Mouse (Mus musculus) CH12.LX (cell line): Measurements from ENCODE around the gene Adal. TPM values are rescaled to one million over a fixed set of nuclear protein-coding genes. Genes with fewer than 3 reads are reported as not detected.
A peak's percentile ranks its signal among the peaks of the same experiment; 100 is the strongest.

ENCODE experiments used
- DNase-seq: peaks from one replicate; pipeline ENCODE4 v3.0.0-alpha.2; 2013; ENCODE audit errors: extremely low read depth
- H3K27ac ChIP-seq: 2 replicates; pipeline ENCODE4 v1.5.1; 2012; ENCODE audit warnings: low read depth, mild to moderate bottlenecking, control low read depth, moderate library complexity; ENCODE audit not compliant: insufficient read depth
- H3K27me3 ChIP-seq: replicated peaks from 2 replicates; pipeline ENCODE3; 2012; ENCODE audit warnings: inconsistent platforms
- H3K36me3 ChIP-seq, 2 experiments: replicated peaks in 1 of 2; 2 replicates each; pipeline versions ENCODE3 to v1.6.1; 2012; ENCODE audit warnings: inconsistent platforms in 1 of 2, low read length in 1 of 2, mild to moderate bottlenecking in 1 of 2, mixed read lengths in 1 of 2, moderate library complexity in 1 of 2; ENCODE audit not compliant: control insufficient read depth in 1 of 2, insufficient read depth in 1 of 2
- H3K4me1 ChIP-seq, 2 experiments: 2 replicates each; pipeline ENCODE4 v1.6.1; 2012; ENCODE audit warnings: inconsistent platforms in 1 of 2, moderate library complexity in 1 of 2; ENCODE audit not compliant: insufficient read depth in 2 of 2, control insufficient read depth in 1 of 2
- H3K4me2 ChIP-seq: 2 replicates; pipeline ENCODE4 v1.6.1; 2012; ENCODE audit warnings: low read depth, mild to moderate bottlenecking, control low read depth; ENCODE audit not compliant: poor library complexity, insufficient read depth, severe bottlenecking
- H3K4me3 ChIP-seq, 3 experiments: fragments of 150-350 bp in 1 of 3; sonication (generic) in 1 of 3; replicated peaks in 1 of 3; 2 replicates each; pipeline versions ENCODE3 to v1.5.1; 2011 to 2012; ENCODE audit warnings: low read depth in 2 of 3, low read length in 2 of 3, mild to moderate bottlenecking in 2 of 3, moderate library complexity in 2 of 3, control low read depth in 1 of 3, improper control_type of control experiment in 1 of 3, inconsistent platforms in 1 of 3, mixed read lengths in 1 of 3; ENCODE audit not compliant: poor library complexity in 1 of 3
- H3K79me2 ChIP-seq: replicated peaks from 2 replicates; pipeline ENCODE4 v1.6.1; 2012; ENCODE audit warnings: mild to moderate bottlenecking, moderate library complexity; ENCODE audit not compliant: control insufficient read depth, poor library complexity, insufficient read depth, severe bottlenecking; ENCODE audit errors: extremely low read depth
- H3K9ac ChIP-seq: 2 replicates; pipeline ENCODE4 v1.6.1; 2012; ENCODE audit warnings: low read depth, mild to moderate bottlenecking, control low read depth, moderate library complexity; ENCODE audit not compliant: insufficient read depth
- H3K9me3 ChIP-seq: replicated peaks from 2 replicates; pipeline ENCODE3; 2012; ENCODE audit warnings: low read length, inconsistent platforms, mixed read lengths
- CTCF ChIP-seq, 2 experiments: IDR thresholded peaks in 1 of 2; conservative IDR thresholded peaks in 1 of 2; 2 replicates each; pipeline ENCODE4 v1.5.1; 2011 to 2012; ENCODE audit warnings: low read depth in 2 of 2, low read length in 2 of 2, improper control_type of control experiment in 1 of 2, inconsistent platforms in 1 of 2, mild to moderate bottlenecking in 1 of 2, moderate library complexity in 1 of 2
- E2F4 ChIP-seq: IDR thresholded peaks from 2 replicates; pipeline ENCODE4 v1.6.1; 2011; ENCODE audit warnings: low read depth, low read length, improper control_type of control experiment; ENCODE audit not compliant: insufficient replicate concordance
- ETS1 ChIP-seq: conservative IDR thresholded peaks from 2 replicates; pipeline ENCODE4 v1.6.1; 2012; ENCODE audit warnings: low read depth, mild to moderate bottlenecking, inconsistent platforms, low read length, improper control_type of control experiment, moderate library complexity
- HCFC1 ChIP-seq: IDR thresholded peaks from 2 replicates; pipeline ENCODE4 v1.6.1; 2012; ENCODE audit warnings: low read depth, mild to moderate bottlenecking, inconsistent platforms, low read length, improper control_type of control experiment
- KAT2A ChIP-seq: IDR thresholded peaks from 2 replicates; pipeline ENCODE4 v1.6.1; 2012; ENCODE audit warnings: low read length, improper control_type of control experiment, inconsistent platforms; ENCODE audit not compliant: insufficient replicate concordance
- MAFK ChIP-seq: IDR thresholded peaks from 2 replicates; pipeline ENCODE4 v1.6.1; 2011; ENCODE audit warnings: low read length, improper control_type of control experiment; ENCODE audit not compliant: insufficient replicate concordance
- MAX ChIP-seq: IDR thresholded peaks from 2 replicates; pipeline ENCODE4 v1.6.1; 2011; ENCODE audit warnings: low read length, improper control_type of control experiment
- MAZ ChIP-seq: IDR thresholded peaks from 2 replicates; pipeline ENCODE4 v1.6.1; 2012; ENCODE audit warnings: low read depth, mild to moderate bottlenecking, inconsistent platforms, low read length, improper control_type of control experiment, moderate library complexity
- NELFE ChIP-seq: IDR thresholded peaks from 2 replicates; pipeline ENCODE4 v1.6.1; 2011; ENCODE audit warnings: low read depth, low read length, improper control_type of control experiment
- PAX5 ChIP-seq: IDR thresholded peaks from 2 replicates; pipeline ENCODE4 v1.6.1; 2012; ENCODE audit warnings: low read length, inconsistent platforms, mixed read lengths
- POLR2AphosphoS2 ChIP-seq: IDR thresholded peaks from 2 replicates; pipeline ENCODE4 v1.6.1; 2011; ENCODE audit warnings: low read depth, low read length, improper control_type of control experiment
- RAD21 ChIP-seq: IDR thresholded peaks from 2 replicates; pipeline ENCODE4 v1.6.1; 2011; ENCODE audit warnings: low read depth, mild to moderate bottlenecking, low read length, improper control_type of control experiment, moderate library complexity
- RCOR1 ChIP-seq: conservative IDR thresholded peaks from 2 replicates; pipeline ENCODE4 v1.6.1; 2012; ENCODE audit warnings: low read depth, mild to moderate bottlenecking, inconsistent platforms, low read length, improper control_type of control experiment
- SMC3 ChIP-seq: IDR thresholded peaks from 2 replicates; pipeline ENCODE4 v1.6.1; 2011; ENCODE audit warnings: low read depth, low read length, improper control_type of control experiment
- TBP ChIP-seq: conservative IDR thresholded peaks from 2 replicates; pipeline ENCODE4 v1.6.1; 2011; ENCODE audit warnings: low read depth, low read length, improper control_type of control experiment
- USF1 ChIP-seq: IDR thresholded peaks from 2 replicates; pipeline ENCODE4 v1.6.1; 2014; ENCODE audit warnings: low read depth, mild to moderate bottlenecking, inconsistent platforms, low read length, improper control_type of control experiment
- ZC3H11A ChIP-seq: IDR thresholded peaks from 2 replicates; pipeline ENCODE4 v1.6.1; 2012; ENCODE audit warnings: low read depth, mild to moderate bottlenecking, inconsistent platforms, low read length, improper control_type of control experiment
- ZKSCAN1 ChIP-seq: IDR thresholded peaks from 2 replicates; pipeline ENCODE4 v1.6.1; 2012; ENCODE audit warnings: low read depth, inconsistent platforms, low read length, improper control_type of control experiment, borderline replicate concordance
- ZMIZ1 ChIP-seq: IDR thresholded peaks from 2 replicates; pipeline ENCODE4 v1.6.1; 2012; ENCODE audit warnings: low read depth, mild to moderate bottlenecking, inconsistent platforms, low read length, improper control_type of control experiment
- dilution Hi-C: fragments of 300-500 bp; cut with MboI; formaldehyde crosslinking; loops from 2 replicates; pipeline ENCODE4 v1.14.3; 2020; ENCODE audit warnings: low sequenced_read_pairs; ENCODE audit not compliant: extremely low pct_unique_long_range_greater_than_20kb, extremely low pct_ligation_motif_present
- in situ Hi-C: fragments of 300-500 bp; cut with MboI; formaldehyde crosslinking; loops from 3 replicates; pipeline ENCODE4 v1.14.3; 2019; ENCODE audit warnings: low sequenced_read_pairs, low pct_ligation_motif_present, low pct_unique_long_range_greater_than_20kb, mixed read lengths
- polyA plus RNA-seq: library from polyadenylated mRNA; unstranded; fragments of >175 nt; gene quantifications from 2 replicates; pipeline ENCODE4 v1.2.1, GENCODE M21; 2012; ENCODE audit warnings: low read depth; ENCODE audit not compliant: insufficient read length
- total RNA-seq, 2 experiments: library from RNA; depleted of rRNA; stranded (reverse); fragments of 300-350 nt in 1 of 2; fragments of >200 nt in 1 of 2; gene quantifications; 2 replicates each; pipeline ENCODE4 v1.2.3; 2012 to 2014

Adal gene
- total and polyA plus RNA-seq, 3 experiments: 7.3 to 12.5 (median 10.4) TPM

- no peaks in the 10 kb centered on the region for H3K27me3 ChIP-seq
- no peaks in the 10 kb centered on the region for H3K79me2 ChIP-seq
- in situ Hi-C loops (no loop called here), dilution Hi-C loops (no loop called here)
- no peak for TF ChIP-seq E2F4
- TF ChIP-seq RCOR1: no peak
- TF ChIP-seq ZKSCAN1: no peak
- TF ChIP-seq NELFE: no peak
- TF ChIP-seq HCFC1: no peak
- no peak for TF ChIP-seq USF1
- H3K36me3 ChIP-seq: peaks cover 34 to 81% of the 10 kb centered on the region in 2 experiments
- DNase-seq: no peak
- no peak overlapping the region for H3K9ac ChIP-seq
- no peaks in the 10 kb centered on the region for H3K9me3 ChIP-seq
- no peaks in the 10 kb centered on the region for H3K4me1 ChIP-seq
- no peak overlapping the region for H3K4me2 ChIP-seq
- H3K27ac ChIP-seq: no peak overlapping the region
- H3K4me3 ChIP-seq: no peak overlapping the region
Observed at GRCm38 (mm10) chr2:121149679-121150078, 9.5 kb downstream of the Adal start.

GRCm38 (mm10) chr2:121153100-121153499 lies 12.9 kb downstream of the Adal start:
- Histone ChIP-seq H3K36me3 (peaks cover 32 to 75% of the 10 kb centered on the region in 2 experiments), H3K4me3 (no peak overlapping the region), H3K27ac (no peak overlapping the region), H3K9ac (no peak overlapping the region), H3K79me2 (no peaks in the 10 kb centered on the region), H3K9me3 (no peaks in the 10 kb centered on the region), H3K4me1 (no peaks in the 10 kb centered on the region), H3K4me2 (no peak overlapping the region), H3K27me3 (no peaks in the 10 kb centered on the region)
- dilution Hi-C loops (no loop called here), in situ Hi-C loops (no loop called here)
- peak; percentile 9 for TF ChIP-seq RAD21
- no peak for TF ChIP-seq SMC3
- no peak for TF ChIP-seq RCOR1
- TF ChIP-seq MAX: no peak
- no peak for TF ChIP-seq POLR2AphosphoS2
- TF ChIP-seq E2F4: no peak
- peak in 1 of 2 experiments; percentile 44; a peak in 2 of 4 replicates for TF ChIP-seq CTCF (conservative IDR thresholded peaks at IDR 0.05 in 1 of 2, IDR thresholded peaks at IDR 0.05 in 1 of 2; ENCODE audit: low read depth in 2 of 2, low read length in 2 of 2)
- TF ChIP-seq TBP: no peak
- no peak for DNase-seq

DNA sequence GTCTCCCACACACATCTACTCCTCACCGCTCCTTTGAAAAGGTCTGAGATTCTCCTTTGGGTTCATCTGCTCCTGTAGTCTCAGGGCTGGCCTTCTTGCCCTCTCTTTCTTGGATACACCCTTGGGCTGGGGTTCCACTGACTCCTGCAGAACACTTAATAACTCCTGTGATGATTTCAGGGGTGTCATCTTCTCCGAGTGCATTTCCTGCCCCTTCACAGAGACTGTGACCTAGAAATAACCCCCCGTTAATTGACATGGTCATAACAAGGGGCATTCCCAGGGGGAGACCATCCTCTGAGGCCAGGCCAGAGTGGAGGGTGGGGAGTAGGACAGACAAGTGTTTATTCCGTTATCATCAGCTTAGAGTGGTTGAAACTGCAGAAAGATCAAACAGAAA lies 28.9 kb downstream of the Adal start:
- H3K4me2 ChIP-seq: peak overlapping the region; percentile 94
- H3K27me3 ChIP-seq: no peaks in the 10 kb centered on the region
- peaks cover 19 to 47% of the 10 kb centered on the region in 2 experiments for H3K36me3 ChIP-seq
- TF ChIP-seq MAZ (no peak), KAT2A (no peak), NELFE (no peak), PAX5 (no peak), ZMIZ1 (no peak), ZC3H11A (no peak), MAFK (no peak), RAD21 (no peak), ETS1 (no peak)
- H3K4me1 ChIP-seq: peaks cover 4 to 32% of the 10 kb centered on the region in 2 experiments; a peak in 3 of 4 replicates
- dilution Hi-C loops (no loop called here), in situ Hi-C loops (no loop called here)
- no peak overlapping the region for H3K27ac ChIP-seq
- H3K4me3 ChIP-seq: peak overlapping the region; percentile 23 to 70 (median 55)
- no peaks in the 10 kb centered on the region for H3K9me3 ChIP-seq
- peak overlapping the region; percentile 87; the same call in 1 of the 2 replicates for H3K9ac ChIP-seq
- no peak for DNase-seq
- H3K79me2 ChIP-seq: peaks cover 24% of the 10 kb centered on the region
